26 mouse cellular contexts compared by ENCODE assay signal in genomic region chr16:22452082-22452481, GRCm38 (mm10). TPM values are rescaled to one million over a fixed set of nuclear protein-coding genes. Genes with fewer than 3 reads are reported as not detected.
A peak's percentile ranks its signal among the peaks of the same experiment; 100 is the strongest.
DNase-seq lines count a peak whose midpoint lies in the region; ATAC-seq lines count a peak whose summit lies in the region.
"Had no signal": no experiment of that assay in that cellular context is flagged by ENCODE, and none has a peak within 500 bp of the region (broad histone marks: within the 10 kb centered on the region; RNA-seq: fewer than 3 reads in every experiment).

No protein-coding gene starts in this region.

- H3K9me3 ChIP-seq in midbrain, embryonic 15.5 days = no peaks in the 10 kb centered on the region
- H3K9me3 ChIP-seq: embryonic facial prominence, embryonic 10.5 days; heart, embryonic 13.5 days; kidney, embryonic 15.5 days; limb, embryonic 12.5 days; midbrain, embryonic 10.5 days had no signal

- WGBS in midbrain, embryonic 15.5 days = 79% methylated on average over 9 of the region's 9 CpGs

- no peaks in the 10 kb centered on the region for H3K4me1 ChIP-seq in midbrain, embryonic 15.5 days

- peak; percentile 20 for DNase-seq in adrenal gland, adult 2 months
- no peak for DNase-seq in adrenal gland, postnatal 36 days
- peak; percentile 30 for DNase-seq in testis, postnatal 10 days (ENCODE audit: low spot score)
- DNase-seq in testis, postnatal 14 days (ENCODE audit: low spot score) = no peak
- DNase-seq in lung, postnatal 36 days = peak; percentile 79
- no peak for DNase-seq in right cerebral cortex, postnatal 25 days
- no peak for DNase-seq in gastrocnemius, adult 8-10 months (ENCODE audit: low spot score in 2 of 2)
- DNase-seq: adrenal gland, postnatal 25 days; cerebellum, adult 11-12 months; cerebellum, postnatal 25 days; gastrocnemius, adult 2 months; heart, adult 18-20 months; heart, postnatal 36 days; kidney, postnatal 4 days; retina, postnatal 1 day; right cerebral cortex, postnatal 4 days; thymus, adult 2 months had no signal

- no peak overlapping the region for H3K9ac ChIP-seq in midbrain, embryonic 15.5 days
- H3K9ac ChIP-seq: heart, embryonic 13.5 days; hindbrain, embryonic 14.5 days; kidney, embryonic 15.5 days; limb, embryonic 12.5 days had no signal

- no peaks in the 10 kb centered on the region for H3K27me3 ChIP-seq in midbrain, embryonic 15.5 days (replicated peaks)
- H3K27me3 ChIP-seq: kidney, embryonic 15.5 days; limb, embryonic 12.5 days had no signal

- H3K4me3 ChIP-seq in midbrain, embryonic 15.5 days = no peak overlapping the region
- H3K4me3 ChIP-seq: embryonic facial prominence, embryonic 10.5 days; gastrocnemius, adult 2 months; heart, embryonic 13.5 days; kidney, embryonic 15.5 days; limb, embryonic 12.5 days; midbrain, embryonic 10.5 days had no signal

- no peak overlapping the region for H3K4me2 ChIP-seq in midbrain, embryonic 15.5 days
- H3K4me2 ChIP-seq: heart, embryonic 13.5 days; hindbrain, embryonic 14.5 days; kidney, embryonic 15.5 days; limb, embryonic 12.5 days had no signal

- H3K36me3 ChIP-seq in midbrain, embryonic 15.5 days (replicated peaks) = no peaks in the 10 kb centered on the region
- H3K36me3 ChIP-seq: embryonic facial prominence, embryonic 10.5 days; heart, embryonic 13.5 days; kidney, embryonic 15.5 days; limb, embryonic 12.5 days; midbrain, embryonic 10.5 days had no signal

- no peak for ATAC-seq in midbrain, embryonic 15.5 days (replicated peaks)
- ATAC-seq: Patski had no signal

- H3K27ac ChIP-seq in midbrain, embryonic 15.5 days = no peak overlapping the region
- H3K27ac ChIP-seq: embryonic facial prominence, embryonic 10.5 days; gastrocnemius, adult 2 months; heart, embryonic 13.5 days; hindbrain, embryonic 14.5 days; kidney, embryonic 15.5 days; limb, embryonic 12.5 days; macrophage; midbrain, embryonic 10.5 days had no signal

RNA-seq across cellular contexts. Expression of gene Etv5, which starts 12.6 kb away (rescaled TPM):
- 10 to 100 TPM; 24.5 to 34.1 TPM for total RNA-seq in adrenal gland, adult 2 months (2021)
- 15.6 and 17.4 TPM in 2 replicates for polyA plus RNA-seq in adrenal gland, adult 2 months (2012; rRNA removed)
- 10 to 100 TPM; 29.7 to 33.3 TPM for total RNA-seq in adrenal gland, postnatal 36 days (2021)
- 14.5 and 17.6 TPM in 2 replicates for polyA plus RNA-seq in midbrain, embryonic 15.5 days (2015; fragmentation: Nextera tagmentation; extraction: Ambion mirVana)
- total RNA-seq in gastrocnemius, adult 8-10 months (2022) = 1 to 10 TPM; 5.4 to 7.1 (median 6.3) TPM

Comparison
In these comparisons a context has a peak if more than half of its experiments do, and no peak if none do; other contexts are left out.
1. DNase-seq: peak in adrenal gland, adult 2 months (single experiment), testis, postnatal 10 days (single experiment) and lung, postnatal 36 days (single experiment); none in adrenal gland, postnatal 36 days (0 of 2), testis, postnatal 14 days (single experiment), right cerebral cortex, postnatal 25 days (single experiment) and gastrocnemius, adult 8-10 months (0 of 2).